Mouse (Mus musculus) liver, adult 2 months (tissue): Measurements from ENCODE around the gene Gm10644. TPM values are rescaled to one million over a fixed set of nuclear protein-coding genes. Genes with fewer than 3 reads are reported as not detected.

ENCODE experiments used
- DNase-seq: peaks from one replicate; pipeline ENCODE4 v3.0.0-alpha.2; 2011; ENCODE audit warnings: low read depth, low spot score; ENCODE audit errors: extremely low read depth
- H3K27ac ChIP-seq: fragments of 200-500 bp; replicated peaks from 2 replicates; pipeline ENCODE4 v1.5.1; 2012; ENCODE audit warnings: low read depth, mild to moderate bottlenecking, control low read depth, inconsistent platforms, low read length; ENCODE audit not compliant: insufficient read depth
- H3K27me3 ChIP-seq: fragments of 200-500 bp; 2 replicates; pipeline ENCODE4 v1.6.1; 2012; ENCODE audit warnings: mild to moderate bottlenecking, moderate library complexity, low read length, inconsistent platforms; ENCODE audit not compliant: control insufficient read depth, insufficient read depth
- H3K36me3 ChIP-seq: fragments of 200-500 bp; 2 replicates; pipeline ENCODE4 v1.6.1; 2012; ENCODE audit warnings: low read length, inconsistent platforms; ENCODE audit not compliant: control insufficient read depth, insufficient read depth
- H3K4me1 ChIP-seq: fragments of 200-500 bp; 2 replicates; pipeline ENCODE4 v1.6.1; 2011; ENCODE audit warnings: low read length; ENCODE audit not compliant: control insufficient read depth, insufficient read depth
- H3K4me3 ChIP-seq: fragments of 200-500 bp; 2 replicates; pipeline ENCODE4 v1.5.1; 2011; ENCODE audit warnings: low read depth, mild to moderate bottlenecking, control low read depth, low read length, moderate library complexity; ENCODE audit not compliant: insufficient read depth
- H3K79me2 ChIP-seq: fragments of 200-500 bp; 2 replicates; pipeline ENCODE4 v1.6.1; 2012; ENCODE audit warnings: inconsistent platforms, mild to moderate bottlenecking, low read length, moderate library complexity; ENCODE audit not compliant: control insufficient read depth, insufficient read depth
- H3K9ac ChIP-seq: fragments of 200-500 bp; 2 replicates; pipeline ENCODE4 v1.6.1; 2012; ENCODE audit warnings: low read depth, mild to moderate bottlenecking, control low read depth, inconsistent platforms, low read length
- CTCF ChIP-seq: fragments of 200-500 bp; IDR thresholded peaks from 2 replicates; pipeline ENCODE4 v1.5.1; 2011; ENCODE audit warnings: low read depth, low read length, control low read depth
- POLR2A ChIP-seq: fragments of 200-500 bp; IDR thresholded peaks from 2 replicates; pipeline ENCODE4 v1.6.1; 2011; ENCODE audit warnings: low read length, control low read depth; ENCODE audit not compliant: insufficient read depth; ENCODE audit errors: extremely low read depth
- WGBS: fragments of 180-500 bp; shearing (Covaris S2); methylation state at CpG from one replicate; pipeline ENCODE4 v1.1.7; 2018; 5-methylcytosine and 5-hydroxymethylcytosine counted together
- polyA plus RNA-seq: library from polyadenylated mRNA; depleted of rRNA; stranded (reverse); fragments of >200 nt; gene quantifications from 2 replicates; pipeline ENCODE4 v1.2.3, GENCODE M21; 2012
- total RNA-seq: library from RNA; depleted of rRNA; stranded (reverse); fragments of >200 nt; gene quantifications from 2 replicates; pipeline ENCODE4 v1.2.3, GENCODE M21; 2014

The Gm10644 gene
- total and polyA plus RNA-seq, 2 experiments: 1.8 to 4.0 TPM

DNA sequence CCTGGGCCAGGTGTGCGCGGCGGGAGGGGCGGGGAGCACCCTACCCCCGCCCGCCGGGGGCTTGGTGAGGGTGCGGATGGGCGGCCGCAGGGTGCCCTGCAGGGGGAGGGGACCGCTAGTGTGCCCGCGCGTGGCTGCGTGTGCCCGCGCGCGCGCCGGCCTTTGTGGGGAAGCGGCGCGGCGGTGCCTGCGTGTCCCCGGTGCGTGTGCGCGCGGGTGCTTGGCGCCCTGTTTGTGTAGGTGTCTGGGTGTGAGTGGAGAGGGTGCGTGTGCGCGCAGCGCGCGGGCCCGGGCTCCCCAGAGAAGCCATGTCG, 54.1 kb downstream of the Gm10644 start:
- Histone ChIP-seq H3K4me1 (no peaks in the 10 kb centered on the region), H3K9ac (peak overlapping the region; percentile 61), H3K36me3 (no peaks in the 10 kb centered on the region), H3K27ac (no peak overlapping the region), H3K79me2 (no peaks in the 10 kb centered on the region), H3K4me3 (peak overlapping the region; percentile 70; the same call in 1 of the 2 replicates), H3K27me3 (peaks cover 6% of the 10 kb centered on the region; the same call in 1 of the 2 replicates)
- no peak for DNase-seq
- WGBS: under 1% methylated on average over 40 of the region's 40 CpGs
- TF ChIP-seq POLR2A (no peak), CTCF (no peak)

DNA sequence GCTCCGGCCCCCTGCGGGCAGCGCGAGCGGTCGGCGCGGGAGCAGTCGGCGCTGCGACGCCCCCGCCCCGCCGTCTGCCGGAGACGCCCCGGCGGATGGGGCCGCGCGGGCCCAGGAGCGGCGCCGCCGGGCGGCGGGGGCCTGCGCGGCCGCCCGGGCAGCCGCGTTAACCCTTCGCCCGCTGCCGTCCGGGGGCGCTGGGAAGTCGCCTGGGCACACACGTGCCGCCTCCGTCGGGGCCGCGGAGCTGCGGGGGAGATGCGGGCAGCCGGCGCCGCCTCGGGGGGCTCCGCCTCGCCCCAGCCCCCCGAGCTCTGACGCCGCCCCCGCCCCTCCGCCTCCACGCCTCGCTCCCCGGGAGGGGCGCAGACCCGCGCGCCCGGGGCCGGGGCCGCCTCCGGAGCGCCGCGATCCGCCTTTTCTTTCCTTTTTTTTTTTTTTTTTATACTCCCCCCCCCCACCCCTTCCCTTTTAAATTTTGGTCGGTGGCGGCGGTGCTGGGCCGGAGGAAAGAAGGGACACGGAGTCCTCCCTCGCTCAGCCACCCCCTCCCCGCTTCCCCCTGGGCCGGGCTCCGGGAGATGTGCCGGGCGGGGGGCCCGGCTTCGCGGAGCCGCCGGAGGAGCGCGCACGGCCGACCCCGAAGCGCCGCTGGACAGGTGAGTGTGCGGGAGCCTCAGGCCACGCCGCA, 54.6 kb downstream of the Gm10644 start:
- peaks cover 6% of the 10 kb centered on the region; the same call in 1 of the 2 replicates for H3K27me3 ChIP-seq
- no peak for DNase-seq
- H3K36me3 ChIP-seq: no peaks in the 10 kb centered on the region
- no peaks in the 10 kb centered on the region for H3K4me1 ChIP-seq
- under 1% methylated on average over 70 of the region's 100 CpGs for WGBS
- peak overlapping the region; percentile 86 for H3K9ac ChIP-seq
- no peaks in the 10 kb centered on the region for H3K79me2 ChIP-seq
- H3K4me3 ChIP-seq: peak overlapping the region; percentile 70
- H3K27ac ChIP-seq: no peak overlapping the region
- TF ChIP-seq CTCF: no peak
- no peak for TF ChIP-seq POLR2A

DNA sequence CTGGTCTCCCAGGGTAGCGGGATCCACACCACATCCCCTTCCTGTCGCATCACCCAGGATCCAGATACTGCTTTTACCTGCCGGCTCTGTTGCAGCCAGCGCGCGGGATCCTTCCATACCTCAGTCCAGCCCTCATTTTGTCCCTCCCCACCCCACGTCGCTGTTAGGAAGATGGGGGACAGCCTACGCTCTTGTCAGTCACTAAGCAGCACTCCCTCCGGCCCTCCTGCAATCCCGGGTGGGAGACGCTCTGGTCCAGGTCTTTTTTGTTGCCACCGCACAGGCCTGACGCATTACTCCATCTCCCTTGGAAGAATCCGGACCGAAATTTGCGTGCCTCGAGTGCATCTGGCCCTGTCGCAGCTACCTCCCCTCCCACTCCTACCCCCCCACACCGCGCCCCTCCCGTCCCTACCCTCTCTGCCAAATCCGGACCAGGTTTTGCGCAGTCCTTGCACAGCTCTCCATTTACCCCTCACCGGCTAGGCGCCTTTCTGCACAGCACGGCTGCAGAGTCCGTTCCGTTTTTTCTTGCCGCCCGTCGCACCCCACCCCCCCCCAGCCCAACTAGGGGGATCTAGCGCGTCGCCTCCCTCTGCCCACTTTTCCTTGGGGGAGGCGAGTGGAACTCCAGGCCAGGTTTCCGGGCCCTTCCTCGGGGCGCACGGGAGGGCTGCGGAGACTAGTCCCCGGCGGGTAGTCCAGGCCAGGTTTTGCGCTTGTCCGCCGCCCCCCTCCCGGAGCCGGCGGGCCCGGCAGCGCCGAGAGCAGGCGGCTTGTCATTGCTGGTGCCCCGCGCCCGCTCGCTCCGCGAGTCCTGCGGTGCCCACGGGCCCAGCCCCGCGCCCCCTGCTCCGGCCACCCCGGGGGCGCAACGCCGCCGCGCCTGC, 55.4 kb downstream of the Gm10644 start, which contains the start of gene Adgrl1:
TSS of gene Adgrl1 (plus strand) at position 743 of the 890 bp plus-strand sequence.
- no peaks in the 10 kb centered on the region for H3K4me1 ChIP-seq
- no peak for TF ChIP-seq CTCF
- 0 out of 2 replicates have a peak, but pooled peaks have one; percentile 3 for TF ChIP-seq POLR2A
- no peak within 1 kb of the TSS; the same call in 1 of the 2 replicates for H3K27ac ChIP-seq
- peak within 1 kb of the TSS; percentile 70 for H3K4me3 ChIP-seq
- under 1% methylated on average over 68 of the region's 70 CpGs for WGBS
- DNase-seq: peak; percentile 45
- H3K79me2 ChIP-seq: no peaks in the 10 kb centered on the region
- no peaks in the 10 kb centered on the region for H3K36me3 ChIP-seq
- peak within 1 kb of the TSS; percentile 86 for H3K9ac ChIP-seq
- peaks cover 6% of the 10 kb centered on the region; the same call in 1 of the 2 replicates for H3K27me3 ChIP-seq

DNA sequence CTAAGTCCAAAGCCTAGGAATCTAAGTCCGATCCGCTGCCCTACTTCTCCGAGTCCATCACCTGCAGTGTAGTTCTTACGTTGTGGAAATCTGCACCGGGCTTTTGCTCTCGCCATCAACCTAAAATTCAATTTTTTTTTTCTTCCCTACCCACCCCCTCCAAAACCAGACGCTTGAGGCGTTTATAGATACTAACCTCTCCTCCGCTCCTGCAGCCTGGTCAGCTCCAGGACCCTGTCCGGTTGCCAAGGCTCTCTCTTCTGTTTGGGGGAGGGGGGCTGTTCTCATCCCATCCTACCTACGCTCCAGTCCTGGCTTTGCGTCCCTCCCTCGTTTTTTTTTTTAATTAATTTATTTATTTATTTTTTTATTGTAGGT, 56.0 kb downstream of the Gm10644 start:
- Histone ChIP-seq H3K9ac (no peak overlapping the region), H3K27me3 (peaks cover 6% of the 10 kb centered on the region; the same call in 1 of the 2 replicates), H3K4me3 (no peak overlapping the region), H3K27ac (no peak overlapping the region), H3K79me2 (no peaks in the 10 kb centered on the region), H3K4me1 (no peaks in the 10 kb centered on the region), H3K36me3 (no peaks in the 10 kb centered on the region)
- WGBS: 7% methylated on average over 13 of the region's 13 CpGs
- no peak for TF ChIP-seq CTCF
- TF ChIP-seq POLR2A: no peak
- peak; percentile 40 for DNase-seq

DNA sequence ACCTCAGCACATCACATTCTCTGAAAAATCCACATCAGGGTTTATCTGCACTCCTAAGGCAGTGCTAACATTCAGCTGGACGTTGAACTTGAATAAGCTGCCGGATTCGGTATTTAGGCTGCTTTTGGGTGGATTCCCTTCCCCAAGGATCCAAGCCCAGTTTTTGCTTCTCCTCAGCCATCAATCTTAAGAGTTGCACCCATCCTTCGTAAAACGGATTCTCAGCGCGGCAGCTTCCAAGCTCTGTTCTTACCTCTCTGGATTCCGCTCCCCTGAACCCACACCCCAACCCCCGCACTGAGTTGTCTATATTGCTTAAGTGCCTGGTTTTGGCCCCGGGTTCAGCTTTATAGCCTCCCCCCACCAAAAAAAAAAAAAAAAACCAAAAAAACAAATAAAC, 56.5 kb downstream of the Gm10644 start:
- Histone ChIP-seq H3K4me1 (no peaks in the 10 kb centered on the region), H3K27me3 (peaks cover 6% of the 10 kb centered on the region; the same call in 1 of the 2 replicates), H3K36me3 (no peaks in the 10 kb centered on the region), H3K4me3 (no peak overlapping the region), H3K27ac (no peak overlapping the region), H3K79me2 (no peaks in the 10 kb centered on the region), H3K9ac (no peak overlapping the region)
- DNase-seq: peak; percentile 26
- 19% methylated on average over 10 of the region's 10 CpGs for WGBS
- TF ChIP-seq POLR2A (no peak), CTCF (no peak)

DNA sequence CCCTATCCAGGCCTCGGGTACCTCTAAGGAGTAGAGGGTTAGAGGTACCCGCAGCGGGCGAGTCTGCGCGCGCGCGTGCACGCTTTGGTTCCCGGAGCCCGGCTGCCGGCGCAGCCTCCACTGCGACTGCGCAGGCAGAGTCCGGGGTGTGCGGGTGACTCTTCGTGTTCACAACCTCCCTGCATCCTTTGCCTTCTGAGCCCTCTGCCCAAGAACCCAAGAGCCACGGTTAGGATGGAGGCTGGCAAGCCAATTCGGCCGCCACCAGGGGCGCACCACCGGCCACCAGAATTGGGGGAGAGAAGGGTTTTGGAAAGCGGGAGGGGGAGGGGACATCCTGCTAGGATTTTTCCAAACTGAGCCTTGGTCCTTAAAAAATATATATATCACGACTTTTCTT, 57.8 kb downstream of the Gm10644 start:
- no peak for TF ChIP-seq POLR2A
- peak; percentile 45 for TF ChIP-seq CTCF
- H3K36me3 ChIP-seq: no peaks in the 10 kb centered on the region
- H3K79me2 ChIP-seq: no peaks in the 10 kb centered on the region
- WGBS: 7% methylated on average over 26 of the region's 26 CpGs
- no peak overlapping the region for H3K4me3 ChIP-seq
- DNase-seq: no peak
- H3K9ac ChIP-seq: no peak overlapping the region
- H3K27me3 ChIP-seq: peaks cover 6% of the 10 kb centered on the region; the same call in 1 of the 2 replicates
- no peak overlapping the region for H3K27ac ChIP-seq
- no peaks in the 10 kb centered on the region for H3K4me1 ChIP-seq
